Mouse (Mus musculus): ENCODE results near the gene Cdon. TPM values are rescaled to one million over a fixed set of nuclear protein-coding genes. Genes with fewer than 3 reads are reported as not detected.

The Cdon gene
- polyA plus RNA-seq, 1 experiment, result 31.1 TPM

DNA sequence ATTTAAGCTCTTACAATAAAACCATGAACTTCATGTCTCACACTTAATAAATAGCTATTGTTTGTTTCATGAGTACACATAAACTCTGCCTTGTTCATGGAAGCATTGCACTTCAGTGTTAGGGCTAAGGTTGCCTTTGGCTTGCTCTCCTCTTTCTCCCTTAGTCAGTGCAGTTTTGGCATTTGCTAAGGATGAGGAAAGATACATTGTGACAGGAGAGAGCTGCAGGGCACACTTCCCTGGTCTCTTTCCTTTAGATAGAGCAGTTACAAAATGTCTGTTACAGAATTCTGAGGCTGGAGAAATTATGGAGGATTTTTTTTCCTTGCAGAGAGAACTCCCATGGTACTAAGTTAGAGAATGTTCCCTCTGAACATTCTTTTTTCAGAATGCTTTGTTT, 18.8 kb downstream of the Cdon start:
- no peak overlapping the region for H3K9ac ChIP-seq (ENCODE audit: low read depth, poor library complexity, severe bottlenecking)
- H3K36me3 ChIP-seq (ENCODE audit: control insufficient read depth, insufficient read depth, low read length, poor library complexity, severe bottlenecking), result no peaks in the 10 kb centered on the region
- no peaks in the 10 kb centered on the region for H3K4me1 ChIP-seq (ENCODE audit: control insufficient read depth, insufficient read depth, low read length)
- H3K27ac ChIP-seq (ENCODE audit: insufficient read depth, low read length), result no peak overlapping the region
- H3K9me3 ChIP-seq (replicated peaks; ENCODE audit: control insufficient read depth, insufficient read depth, low read length, poor library complexity, severe bottlenecking), result no peaks in the 10 kb centered on the region
- H3K4me3 ChIP-seq (ENCODE audit: low read depth, low read length), result no peak overlapping the region
- no peaks in the 10 kb centered on the region for H3K27me3 ChIP-seq (ENCODE audit: control insufficient read depth, insufficient read depth, low read length, poor library complexity, severe bottlenecking)
- TF ChIP-seq POLR2A (IDR thresholded peaks at IDR 0.05; ENCODE audit: insufficient read depth, low read length) (no peak), CTCF (IDR thresholded peaks at IDR 0.05; ENCODE audit: low read depth, low read length) (no peak), EP300 (IDR thresholded peaks at IDR 0.05; ENCODE audit: insufficient read depth, low read depth, low read length) (no peak)

GRCm38 (mm10) chr9:35442476-35442875, 21.5 kb downstream of the Cdon start:
- Histone ChIP-seq H3K36me3 (ENCODE audit: control insufficient read depth, insufficient read depth, low read length, poor library complexity, severe bottlenecking) (no peaks in the 10 kb centered on the region), H3K9me3 (replicated peaks; ENCODE audit: control insufficient read depth, insufficient read depth, low read length, poor library complexity, severe bottlenecking) (no peaks in the 10 kb centered on the region), H3K27me3 (ENCODE audit: control insufficient read depth, insufficient read depth, low read length, poor library complexity, severe bottlenecking) (no peaks in the 10 kb centered on the region), H3K4me3 (ENCODE audit: low read depth, low read length) (no peak overlapping the region), H3K4me1 (ENCODE audit: control insufficient read depth, insufficient read depth, low read length) (no peaks in the 10 kb centered on the region), H3K9ac (ENCODE audit: low read depth, poor library complexity, severe bottlenecking) (no peak overlapping the region), H3K27ac (ENCODE audit: insufficient read depth, low read length) (no peak overlapping the region)
- TF ChIP-seq CTCF (IDR thresholded peaks at IDR 0.05; ENCODE audit: low read depth, low read length) (no peak), POLR2A (IDR thresholded peaks at IDR 0.05; ENCODE audit: insufficient read depth, low read length) (no peak), EP300 (IDR thresholded peaks at IDR 0.05; ENCODE audit: insufficient read depth, low read depth, low read length) (no peak)

DNA sequence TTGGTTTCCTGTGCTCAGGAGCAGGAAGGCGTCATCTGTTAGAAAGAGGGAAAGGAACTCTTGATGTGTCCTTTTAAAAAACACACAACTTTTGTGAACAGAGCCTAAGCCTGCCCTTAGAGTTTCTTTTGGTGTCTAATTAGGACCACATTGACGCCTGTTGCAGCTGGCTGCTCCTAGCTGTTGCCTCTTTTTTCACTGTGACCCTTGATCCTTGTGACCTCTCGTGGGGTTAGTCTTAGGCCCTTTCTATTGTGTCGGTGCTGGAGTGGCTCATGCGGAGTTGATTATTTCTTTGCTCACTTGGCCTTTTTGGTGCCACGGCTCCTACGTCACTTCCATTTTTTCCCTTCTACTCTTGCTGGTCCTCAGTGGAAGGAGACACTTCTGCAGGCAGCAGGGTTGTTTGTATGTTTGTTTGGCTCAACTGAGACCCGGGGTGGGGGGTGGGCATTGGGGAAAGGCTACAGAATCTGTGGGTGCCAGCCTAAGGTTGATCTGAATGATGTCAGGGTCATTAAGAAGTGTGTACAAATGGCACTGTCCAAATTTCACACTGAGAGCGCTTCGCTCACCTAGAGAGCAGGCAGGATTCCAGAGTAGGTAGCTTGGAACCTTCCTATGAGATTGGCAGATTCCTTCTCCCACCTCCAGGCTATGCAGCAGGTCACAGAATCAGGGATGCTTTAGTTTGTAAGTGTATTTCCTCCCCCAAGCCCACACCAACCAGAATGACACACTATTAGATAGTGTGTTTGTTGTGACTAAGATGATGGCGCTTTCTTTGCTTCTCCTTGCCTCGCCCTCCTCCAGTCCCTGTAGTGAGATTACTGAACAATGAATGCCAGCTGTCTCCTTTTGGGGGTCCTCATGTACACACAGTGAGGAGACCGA, 22.9 kb downstream of the Cdon start:
- TF ChIP-seq POLR2A (IDR thresholded peaks at IDR 0.05; ENCODE audit: insufficient read depth, low read length), result no peak
- TF ChIP-seq EP300 (IDR thresholded peaks at IDR 0.05; ENCODE audit: insufficient read depth, low read depth, low read length), result no peak
- TF ChIP-seq CTCF (IDR thresholded peaks at IDR 0.05; ENCODE audit: low read depth, low read length), result no peak
- Histone ChIP-seq H3K4me1 (ENCODE audit: control insufficient read depth, insufficient read depth, low read length) (no peaks in the 10 kb centered on the region), H3K9ac (ENCODE audit: low read depth, poor library complexity, severe bottlenecking) (no peak overlapping the region), H3K4me3 (ENCODE audit: low read depth, low read length) (no peak overlapping the region), H3K9me3 (replicated peaks; ENCODE audit: control insufficient read depth, insufficient read depth, low read length, poor library complexity, severe bottlenecking) (no peaks in the 10 kb centered on the region), H3K36me3 (ENCODE audit: control insufficient read depth, insufficient read depth, low read length, poor library complexity, severe bottlenecking) (no peaks in the 10 kb centered on the region), H3K27me3 (ENCODE audit: control insufficient read depth, insufficient read depth, low read length, poor library complexity, severe bottlenecking) (no peaks in the 10 kb centered on the region), H3K27ac (ENCODE audit: insufficient read depth, low read length) (no peak overlapping the region)

DNA sequence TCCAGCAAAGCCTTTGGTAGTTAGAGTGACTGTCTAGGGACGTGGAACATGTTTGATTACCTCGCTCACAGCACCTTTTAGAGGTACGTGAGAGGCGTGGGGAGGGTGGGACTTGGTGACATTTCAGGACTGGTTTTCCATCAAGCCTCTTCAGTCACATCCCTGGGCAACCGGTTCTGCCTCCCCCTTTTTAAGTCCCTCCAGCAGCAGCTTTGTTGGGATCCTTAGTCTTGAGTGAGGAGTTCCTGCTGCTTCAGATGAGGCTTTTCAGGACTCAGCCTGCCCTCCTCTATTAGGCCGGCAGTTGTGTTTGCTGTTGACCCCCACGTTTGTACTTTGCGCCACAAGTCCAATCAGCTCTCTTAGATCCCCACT, 23.6 kb downstream of the Cdon start:
- Histone ChIP-seq H3K36me3 (ENCODE audit: control insufficient read depth, insufficient read depth, low read length, poor library complexity, severe bottlenecking) (no peaks in the 10 kb centered on the region), H3K27ac (ENCODE audit: insufficient read depth, low read length) (no peak overlapping the region), H3K9me3 (replicated peaks; ENCODE audit: control insufficient read depth, insufficient read depth, low read length, poor library complexity, severe bottlenecking) (no peaks in the 10 kb centered on the region), H3K4me1 (ENCODE audit: control insufficient read depth, insufficient read depth, low read length) (no peaks in the 10 kb centered on the region), H3K27me3 (ENCODE audit: control insufficient read depth, insufficient read depth, low read length, poor library complexity, severe bottlenecking) (no peaks in the 10 kb centered on the region), H3K4me3 (ENCODE audit: low read depth, low read length) (no peak overlapping the region), H3K9ac (ENCODE audit: low read depth, poor library complexity, severe bottlenecking) (no peak overlapping the region)
- no peak for TF ChIP-seq CTCF (IDR thresholded peaks at IDR 0.05; ENCODE audit: low read depth, low read length)
- no peak for TF ChIP-seq POLR2A (IDR thresholded peaks at IDR 0.05; ENCODE audit: insufficient read depth, low read length)
- no peak for TF ChIP-seq EP300 (IDR thresholded peaks at IDR 0.05; ENCODE audit: insufficient read depth, low read depth, low read length)

DNA sequence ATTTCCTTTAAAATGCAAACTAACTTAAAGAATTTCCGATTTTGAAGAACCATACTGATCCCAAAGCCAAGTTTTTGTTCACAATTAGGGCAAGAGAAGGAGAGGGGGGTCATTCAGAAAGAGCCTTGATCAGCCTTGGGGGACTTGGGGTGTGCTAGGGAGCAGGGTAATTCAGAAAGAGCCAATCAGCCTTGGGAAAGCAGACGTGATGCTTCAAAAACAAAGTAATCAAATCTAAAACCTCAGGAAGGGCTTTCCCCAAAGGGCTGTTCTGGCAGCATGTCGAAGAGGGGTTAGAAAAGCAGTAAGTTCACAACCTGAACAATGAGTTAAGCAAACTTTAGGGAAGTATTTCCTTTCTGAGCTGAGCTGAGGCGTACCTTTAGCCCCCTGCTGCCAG, 26.0 kb downstream of the Cdon start:
- Histone ChIP-seq H3K9me3 (replicated peaks; ENCODE audit: control insufficient read depth, insufficient read depth, low read length, poor library complexity, severe bottlenecking) (no peaks in the 10 kb centered on the region), H3K4me3 (ENCODE audit: low read depth, low read length) (no peak overlapping the region), H3K36me3 (ENCODE audit: control insufficient read depth, insufficient read depth, low read length, poor library complexity, severe bottlenecking) (no peaks in the 10 kb centered on the region), H3K27ac (ENCODE audit: insufficient read depth, low read length) (no peak overlapping the region), H3K4me1 (ENCODE audit: control insufficient read depth, insufficient read depth, low read length) (no peaks in the 10 kb centered on the region), H3K27me3 (ENCODE audit: control insufficient read depth, insufficient read depth, low read length, poor library complexity, severe bottlenecking) (no peaks in the 10 kb centered on the region), H3K9ac (ENCODE audit: low read depth, poor library complexity, severe bottlenecking) (no peak overlapping the region)
- TF ChIP-seq EP300 (IDR thresholded peaks at IDR 0.05; ENCODE audit: insufficient read depth, low read depth, low read length) (no peak), POLR2A (IDR thresholded peaks at IDR 0.05; ENCODE audit: insufficient read depth, low read length) (no peak), CTCF (IDR thresholded peaks at IDR 0.05; ENCODE audit: low read depth, low read length) (no peak)

GRCm38 (mm10) chr9:35453311-35453710, 32.4 kb downstream of the Cdon start:
- Histone ChIP-seq H3K9me3 (replicated peaks; ENCODE audit: control insufficient read depth, insufficient read depth, low read length, poor library complexity, severe bottlenecking) (no peaks in the 10 kb centered on the region), H3K27ac (ENCODE audit: insufficient read depth, low read length) (no peak overlapping the region), H3K36me3 (ENCODE audit: control insufficient read depth, insufficient read depth, low read length, poor library complexity, severe bottlenecking) (no peaks in the 10 kb centered on the region)

More at GRCm38 (mm10) chr9:35453311-35453710, 32.4 kb downstream of the Cdon start:
- no peak for TF ChIP-seq CTCF (IDR thresholded peaks at IDR 0.05; ENCODE audit: low read depth, low read length)
- no peak for TF ChIP-seq POLR2A (IDR thresholded peaks at IDR 0.05; ENCODE audit: insufficient read depth, low read length)
- no peak for TF ChIP-seq EP300 (IDR thresholded peaks at IDR 0.05; ENCODE audit: insufficient read depth, low read depth, low read length)
- Histone ChIP-seq H3K27me3 (ENCODE audit: control insufficient read depth, insufficient read depth, low read length, poor library complexity, severe bottlenecking) (no peaks in the 10 kb centered on the region), H3K9ac (ENCODE audit: low read depth, poor library complexity, severe bottlenecking) (no peak overlapping the region), H3K4me3 (ENCODE audit: low read depth, low read length) (no peak overlapping the region), H3K4me1 (ENCODE audit: control insufficient read depth, insufficient read depth, low read length) (no peaks in the 10 kb centered on the region)

All from ES-Bruce4 (cell line).